Mouse (Mus musculus): Measurements from ENCODE around the gene Sp6.

The Sp6 gene

DNA sequence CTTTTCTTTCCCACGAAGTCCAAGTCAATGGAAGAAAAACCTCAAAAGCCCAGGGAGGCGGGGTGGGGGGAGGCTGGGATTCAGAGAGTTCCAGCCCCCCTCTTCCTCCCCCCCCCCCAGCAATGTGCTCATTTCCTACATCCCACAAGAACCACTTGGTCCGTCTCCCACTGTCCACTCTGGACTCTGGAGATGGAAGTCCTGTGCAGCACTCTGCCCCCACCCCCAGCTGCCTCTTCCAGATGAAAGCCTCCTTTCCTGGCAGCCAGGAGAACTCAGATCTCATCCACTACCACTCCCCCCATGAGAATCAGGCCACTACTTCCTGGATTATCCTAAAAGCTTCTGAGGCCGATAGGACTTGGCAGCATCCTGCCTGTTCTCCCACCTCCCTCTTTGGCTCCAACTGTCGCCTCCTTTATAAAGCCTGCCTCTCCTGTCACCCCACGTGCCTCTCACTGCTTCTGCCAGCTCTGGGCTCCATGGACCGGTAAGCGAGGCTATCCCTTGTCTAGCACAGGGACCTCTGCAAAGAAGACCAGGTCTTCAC lies at the start of gene Sp6:
Sp6 (plus strand) TSS at position 274 of the 550 bp plus-strand sequence.
- no peak for DNase-seq

DNA sequence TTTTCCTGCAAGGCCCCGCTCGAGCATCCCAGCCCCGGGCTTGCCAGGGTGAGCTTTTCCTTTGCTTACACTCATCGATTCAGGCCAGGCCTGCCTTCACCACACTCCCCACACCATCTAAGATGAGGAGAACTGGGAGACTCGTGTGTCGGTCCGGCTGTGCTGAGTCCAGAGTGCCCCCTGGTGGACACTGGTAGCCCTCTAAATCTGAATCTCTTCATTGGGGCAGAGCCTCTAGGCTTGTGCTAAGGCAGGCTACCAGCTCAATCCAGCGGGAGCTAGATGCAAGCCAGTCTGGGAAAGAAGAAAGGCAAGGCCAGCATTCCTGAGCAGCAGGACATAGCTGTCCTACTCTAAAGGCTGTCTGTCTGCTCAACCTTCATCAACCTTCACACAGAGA lies 49.6 kb upstream of the Sp6 start:
- peak; percentile 94 to 95 for DNase-seq

DNA sequence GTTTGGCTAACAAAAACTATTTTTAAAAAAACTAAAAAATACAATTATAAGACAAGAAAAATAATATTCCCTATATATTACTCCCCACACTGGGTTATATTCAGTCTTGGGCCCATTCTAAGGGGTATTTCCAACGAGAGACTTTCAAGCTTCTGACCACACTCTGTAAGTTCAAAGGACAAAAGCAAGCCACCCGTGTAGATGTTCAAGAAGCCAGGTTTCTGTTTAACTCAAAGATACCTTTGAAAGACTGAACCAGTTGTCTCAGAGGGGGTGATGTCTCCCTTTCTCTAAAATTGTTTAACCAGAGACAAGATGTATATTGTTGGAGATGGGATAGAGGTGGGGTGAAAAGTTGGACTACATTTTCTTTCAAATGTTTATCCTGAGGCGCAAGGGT lies 47.0 kb upstream of the Sp6 start:
- no peak for DNase-seq

DNA sequence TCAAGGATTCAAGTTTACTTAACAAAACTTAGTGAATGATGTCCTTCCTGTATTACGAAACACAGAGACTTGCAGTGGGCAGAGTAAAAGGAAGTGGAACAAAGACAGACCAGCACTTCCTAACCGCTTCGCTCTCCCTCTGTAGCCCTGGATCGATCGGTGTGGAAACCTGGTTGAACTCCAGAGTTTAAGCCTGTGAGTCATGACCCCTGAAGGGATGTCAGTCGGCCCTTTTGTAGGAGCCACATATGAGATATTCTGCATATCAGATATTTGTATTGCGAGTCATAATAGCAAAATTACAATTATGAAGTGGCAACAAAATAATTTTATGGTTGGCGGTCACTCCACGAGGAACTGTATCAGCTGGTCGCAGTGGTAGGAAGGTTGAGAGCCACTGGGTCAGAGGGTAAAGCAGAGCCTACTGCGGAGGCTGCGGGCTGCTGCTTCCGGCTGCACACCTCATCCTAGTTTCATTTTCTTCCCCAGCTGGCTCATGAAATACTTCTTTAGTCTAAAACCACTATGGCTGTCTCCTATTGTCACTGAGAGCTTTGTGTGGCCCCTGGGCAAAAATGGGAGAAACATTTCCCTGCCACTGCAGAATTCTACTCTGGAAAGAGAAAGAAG lies 46.2 kb upstream of the Sp6 start:
- DNase-seq = no peak

DNA sequence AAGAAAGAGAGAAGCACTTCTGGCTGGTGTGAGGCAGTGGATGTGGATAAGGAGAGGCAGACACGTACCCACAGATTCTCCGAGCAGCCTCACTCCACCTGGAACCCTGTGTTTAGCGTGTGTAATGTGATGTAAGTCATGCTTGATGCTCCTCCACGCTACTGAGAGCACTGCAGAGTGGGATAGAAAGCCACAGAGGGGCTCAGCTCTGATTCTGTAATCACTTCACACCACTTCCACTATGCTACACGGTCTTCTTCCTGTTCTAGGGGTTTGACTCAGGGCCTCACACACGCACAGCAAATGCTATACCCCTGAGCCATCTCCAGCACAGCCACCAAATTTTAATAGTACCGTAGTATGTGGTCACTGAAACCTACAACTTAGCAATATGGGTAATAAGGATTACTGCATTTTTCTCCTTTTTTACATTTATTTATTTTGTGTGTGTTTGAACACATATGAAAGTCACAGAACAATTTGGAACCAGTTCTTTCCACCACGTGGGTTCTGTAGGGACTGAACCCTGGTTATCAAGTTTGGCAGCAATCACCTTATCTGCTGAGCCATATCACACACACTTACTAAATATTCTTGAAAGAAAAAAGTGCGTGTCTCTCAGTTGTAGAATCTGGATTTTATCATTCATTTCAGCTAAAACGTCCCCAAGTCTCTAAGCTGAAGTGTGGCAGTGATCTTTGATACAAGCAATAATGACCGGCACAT lies 45.5 kb upstream of the Sp6 start:
- DNase-seq = no peak

DNA sequence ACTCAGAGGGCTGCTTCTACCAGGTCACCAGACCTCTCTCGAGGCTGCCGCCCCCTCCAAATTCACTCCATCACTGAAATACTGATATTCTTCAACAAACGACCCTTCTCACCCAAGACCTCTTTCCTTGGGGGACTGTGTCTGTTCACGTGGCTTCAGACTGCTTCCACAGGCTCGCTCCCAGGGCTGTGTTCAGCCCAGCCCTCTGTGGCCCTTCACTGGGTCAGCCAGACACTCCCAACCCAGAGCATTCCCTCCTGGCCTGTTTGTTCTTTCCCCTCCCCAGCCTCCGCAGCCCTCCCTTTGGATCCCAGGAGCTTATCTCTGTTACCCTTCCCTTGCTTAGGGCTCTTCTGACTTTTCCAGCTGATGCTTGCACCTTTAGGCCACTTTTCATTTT lies 44.7 kb upstream of the Sp6 start:
- no peak for DNase-seq

DNA sequence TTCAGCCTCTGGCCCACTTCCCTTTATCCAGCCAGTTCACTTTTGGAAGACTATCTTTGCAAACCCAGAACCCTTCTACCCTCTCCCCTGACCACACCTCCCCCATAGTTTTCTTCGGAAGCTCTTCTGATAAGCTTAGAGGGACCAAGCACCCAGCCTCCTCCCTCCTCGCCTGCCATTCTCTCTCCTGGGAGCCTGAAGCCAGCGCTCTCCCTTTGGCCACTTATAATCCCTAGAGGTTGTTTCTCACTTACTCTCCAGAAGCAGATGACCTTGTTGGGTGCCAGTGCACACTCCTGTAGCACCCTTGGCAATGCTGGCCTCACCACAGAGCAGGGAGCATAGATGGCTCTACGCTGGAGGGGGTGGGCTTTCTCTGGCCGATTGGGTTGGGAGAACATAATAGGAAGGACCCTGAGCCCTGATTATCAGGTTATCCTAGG lies 43.9 kb upstream of the Sp6 start:
- DNase-seq = peak in 1 of 2 experiments; percentile 60

DNA sequence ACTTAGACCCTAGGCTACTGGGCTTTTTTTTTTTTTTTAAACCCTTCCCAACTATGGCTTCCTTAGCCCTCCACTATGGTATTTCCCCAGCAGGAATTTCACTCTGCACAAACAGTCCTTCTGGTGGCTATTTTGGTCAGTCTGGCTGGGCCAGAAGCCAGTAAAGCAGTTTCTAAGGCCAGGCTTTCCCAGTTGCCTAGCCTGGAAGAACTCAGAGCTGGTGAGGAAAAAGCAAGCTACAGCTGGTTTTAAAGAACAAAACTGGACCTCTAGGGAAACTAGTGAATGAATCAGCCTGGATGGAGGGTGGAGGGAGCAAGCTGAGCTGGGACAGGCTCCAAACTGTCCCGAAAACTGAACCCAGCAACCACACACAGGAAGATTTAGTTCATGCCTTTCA lies 43.4 kb upstream of the Sp6 start:
- DNase-seq = peak; percentile 82 to 87

DNA sequence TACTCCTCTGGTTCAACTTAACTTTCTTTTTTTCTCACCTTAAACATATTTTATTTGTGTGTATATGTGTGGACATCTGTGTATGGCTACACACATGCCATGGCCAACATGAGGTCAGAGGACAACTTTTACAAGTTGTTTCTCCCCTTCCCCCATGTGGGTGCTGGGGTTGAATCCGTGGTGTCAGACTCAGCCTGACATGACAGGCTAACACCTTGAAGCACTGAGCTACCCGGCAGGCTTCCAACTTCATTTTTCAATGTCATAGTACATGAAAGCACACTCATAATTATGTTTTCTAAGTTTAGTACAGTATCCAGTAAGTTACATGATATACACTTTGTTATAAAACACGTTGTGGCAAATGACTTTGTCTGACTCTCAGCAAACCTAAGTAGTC lies 42.9 kb upstream of the Sp6 start:
- DNase-seq = no peak

DNA sequence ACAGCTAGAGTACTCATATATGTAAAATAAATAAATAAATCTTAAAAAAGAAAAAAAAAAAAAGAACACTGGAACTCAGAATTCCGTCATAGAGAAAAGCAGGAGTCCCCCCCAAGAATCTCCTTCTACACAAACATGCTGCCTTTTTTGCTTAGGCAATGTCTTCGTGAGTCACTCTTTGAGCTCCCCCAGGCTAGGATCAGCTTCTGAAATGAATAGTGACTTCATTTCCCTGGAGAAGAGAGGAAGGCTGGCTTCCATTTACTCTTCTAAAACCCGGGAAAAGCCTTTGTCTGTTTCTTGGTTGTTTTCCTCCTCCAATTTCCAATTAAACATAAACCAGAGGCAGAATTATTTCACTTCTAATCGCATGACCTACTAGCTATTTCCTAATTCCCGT lies 40.3 kb upstream of the Sp6 start:
- no peak for DNase-seq

DNA sequence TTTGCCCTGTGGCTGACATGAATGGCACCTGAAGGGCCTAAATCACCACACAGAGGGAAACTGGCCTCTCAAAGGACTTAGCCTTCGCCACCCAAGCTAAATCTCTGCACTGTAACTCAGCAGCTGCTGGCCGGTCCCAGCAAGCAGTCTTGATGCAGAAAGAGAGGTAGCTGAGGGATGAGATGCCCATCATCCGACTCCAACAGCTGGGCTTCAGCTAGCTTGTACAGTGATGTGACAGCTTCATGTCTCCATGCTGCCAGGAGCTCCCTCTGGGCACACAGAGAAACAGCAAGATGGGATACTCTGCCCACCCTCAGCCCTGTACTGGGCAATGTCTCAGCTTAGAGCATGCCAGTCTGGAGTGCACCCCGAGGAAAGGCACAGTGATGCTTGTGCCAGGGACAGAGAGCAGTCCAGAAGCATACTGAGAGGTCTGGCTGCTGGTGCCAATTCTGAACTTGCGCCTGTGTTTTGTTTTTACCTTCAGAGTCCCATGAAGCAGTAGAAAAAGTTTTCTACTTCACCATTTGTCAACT lies 39.7 kb upstream of the Sp6 start:
- peak; percentile 74 to 81 for DNase-seq

DNA sequence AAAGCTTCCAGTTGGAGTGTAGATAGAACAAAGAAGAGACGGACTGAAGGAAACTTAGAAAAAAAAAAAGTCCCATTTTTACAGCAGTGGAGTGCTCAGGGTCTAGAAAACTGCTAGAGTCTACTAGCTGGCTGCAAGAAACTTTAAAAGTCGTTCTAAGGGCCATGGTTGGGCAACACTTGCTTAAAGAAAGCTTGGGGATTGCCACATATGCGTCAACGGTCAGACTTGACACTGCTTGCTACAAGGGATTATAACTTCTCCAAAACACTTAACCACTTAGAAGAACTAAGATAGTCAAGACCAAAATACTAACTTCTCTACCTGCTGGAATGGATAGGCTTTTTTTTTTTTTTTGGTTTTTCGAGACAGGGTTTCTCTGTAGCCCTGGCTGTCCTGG lies 38.4 kb upstream of the Sp6 start:
- no peak for DNase-seq

DNA sequence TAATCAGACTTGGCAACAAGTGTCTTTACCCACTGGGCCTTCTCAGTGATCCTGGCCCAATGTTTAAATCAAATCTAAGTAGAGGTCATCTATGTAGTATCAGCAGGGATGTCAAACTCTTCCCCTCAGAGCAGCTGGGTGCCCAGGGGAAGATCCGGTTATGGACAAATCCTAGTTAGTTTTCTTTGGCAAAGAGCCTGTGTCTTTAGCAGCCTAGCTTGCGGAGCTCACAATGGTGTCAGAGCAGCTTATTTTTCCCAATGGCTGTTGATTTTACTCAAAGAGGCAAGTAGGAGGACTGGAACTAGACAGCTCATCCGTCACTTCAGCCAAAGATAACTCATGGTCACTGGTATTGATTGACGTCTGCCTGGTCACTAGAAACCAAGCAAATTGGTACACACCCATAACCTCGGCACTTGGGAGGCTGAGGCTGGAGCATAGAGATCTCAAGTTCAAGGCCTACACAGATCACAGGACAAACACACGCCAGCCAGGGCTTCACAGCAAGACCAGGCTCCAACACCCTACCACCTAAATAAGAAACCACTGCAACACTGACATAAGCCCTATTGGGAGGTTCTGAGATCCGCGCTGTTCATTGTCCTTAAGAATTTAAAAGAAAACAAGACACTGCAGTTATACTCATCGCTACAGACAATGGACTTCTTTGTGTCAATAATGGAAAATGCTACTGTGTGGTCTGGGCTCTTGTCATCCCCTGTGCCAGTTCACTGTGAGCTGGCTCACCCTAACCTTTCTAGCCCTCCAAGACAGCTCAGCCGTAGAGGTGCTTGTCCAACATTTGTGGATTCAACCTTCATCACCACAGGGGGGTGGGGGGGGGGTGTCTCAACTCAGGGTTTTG lies 37.4 kb upstream of the Sp6 start:
- DNase-seq = no peak

DNA sequence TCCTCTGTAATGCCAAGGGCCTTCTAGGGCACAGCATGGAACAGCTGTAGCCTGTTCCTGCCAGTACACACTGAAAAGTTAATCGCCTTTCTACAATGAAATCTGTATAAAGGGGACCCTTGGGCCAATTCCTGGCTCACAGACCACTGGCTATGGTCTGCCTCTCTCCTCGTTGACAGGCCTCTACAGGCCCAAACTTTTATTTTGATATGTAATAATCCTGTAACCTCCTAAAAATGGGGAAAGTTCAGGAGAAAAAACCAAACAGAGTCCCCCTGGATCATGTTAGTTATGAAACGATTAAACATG lies 36.9 kb upstream of the Sp6 start:
- DNase-seq = no peak

DNA sequence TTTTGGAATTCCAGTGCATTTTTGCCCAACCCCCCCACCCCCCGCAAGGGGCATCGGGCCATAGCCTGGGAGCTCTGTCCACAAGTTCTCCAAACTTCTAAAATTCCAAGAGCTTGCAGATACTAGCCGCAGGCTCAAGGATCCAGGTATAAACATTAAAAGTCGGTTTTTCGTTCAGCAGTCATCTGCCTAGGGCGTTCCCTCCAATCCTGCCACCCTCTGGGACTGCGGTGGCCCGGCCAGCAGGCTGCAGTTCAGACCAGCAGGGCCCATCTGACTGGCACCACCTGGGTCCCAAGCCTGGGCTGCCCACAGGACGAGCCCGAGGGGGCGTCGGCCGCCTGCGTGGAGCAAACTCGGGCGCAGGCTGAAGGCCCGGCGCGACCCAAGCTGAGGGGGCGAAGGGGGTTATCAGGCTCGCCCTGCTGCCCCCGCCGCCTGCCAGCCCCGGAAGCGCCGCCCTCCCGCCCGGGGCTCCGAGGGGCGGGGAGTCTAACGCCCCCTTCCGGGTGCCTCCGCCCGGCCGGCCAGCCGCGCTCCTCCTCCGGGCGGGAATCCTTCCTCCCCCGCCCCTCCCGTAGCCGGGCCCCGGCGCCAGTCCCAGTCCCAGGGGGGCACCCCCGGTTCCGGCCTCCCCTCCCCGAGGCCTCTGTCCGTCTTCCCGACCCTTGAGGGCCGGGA lies 36.1 kb upstream of the Sp6 start:
- DNase-seq = peak; percentile 84 to 93

DNA sequence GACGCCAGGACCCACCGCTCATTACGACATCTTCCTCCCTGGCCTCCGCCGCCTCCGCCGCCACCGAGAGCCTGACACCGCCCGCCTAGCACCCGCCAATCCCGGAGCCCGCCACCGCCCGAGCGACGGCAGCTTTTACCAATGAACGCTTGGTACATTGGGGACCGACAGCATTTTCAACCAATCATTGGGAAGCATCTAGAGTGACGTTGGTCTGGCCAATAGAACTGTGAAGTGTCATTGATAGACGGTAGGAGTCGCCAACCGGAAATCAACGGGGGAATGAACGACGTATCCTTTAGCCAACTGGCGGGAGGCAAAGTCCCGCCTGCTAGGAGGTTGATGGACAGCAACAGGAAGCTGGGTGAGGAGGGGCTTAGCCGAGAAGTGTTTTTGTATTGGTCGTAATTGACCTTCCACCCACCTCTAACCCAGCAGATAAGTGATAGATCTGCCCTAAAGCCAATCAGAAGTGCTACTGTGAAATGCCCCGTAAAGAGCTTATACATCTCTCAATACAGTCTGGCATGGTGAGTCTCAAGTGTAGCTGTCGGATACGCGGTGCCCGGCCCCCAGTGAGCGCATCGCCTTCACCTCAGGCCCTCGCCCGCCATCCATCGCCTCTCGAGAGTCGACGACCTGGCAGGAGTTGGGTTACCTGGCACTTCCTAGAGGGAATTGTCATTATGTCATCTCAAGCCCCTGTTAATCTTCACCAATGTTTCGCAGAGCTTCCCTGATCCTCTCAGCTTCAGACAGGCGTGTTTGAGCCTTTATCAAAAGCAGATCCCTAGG lies 35.4 kb upstream of the Sp6 start:
- DNase-seq = peak; percentile 98

DNA sequence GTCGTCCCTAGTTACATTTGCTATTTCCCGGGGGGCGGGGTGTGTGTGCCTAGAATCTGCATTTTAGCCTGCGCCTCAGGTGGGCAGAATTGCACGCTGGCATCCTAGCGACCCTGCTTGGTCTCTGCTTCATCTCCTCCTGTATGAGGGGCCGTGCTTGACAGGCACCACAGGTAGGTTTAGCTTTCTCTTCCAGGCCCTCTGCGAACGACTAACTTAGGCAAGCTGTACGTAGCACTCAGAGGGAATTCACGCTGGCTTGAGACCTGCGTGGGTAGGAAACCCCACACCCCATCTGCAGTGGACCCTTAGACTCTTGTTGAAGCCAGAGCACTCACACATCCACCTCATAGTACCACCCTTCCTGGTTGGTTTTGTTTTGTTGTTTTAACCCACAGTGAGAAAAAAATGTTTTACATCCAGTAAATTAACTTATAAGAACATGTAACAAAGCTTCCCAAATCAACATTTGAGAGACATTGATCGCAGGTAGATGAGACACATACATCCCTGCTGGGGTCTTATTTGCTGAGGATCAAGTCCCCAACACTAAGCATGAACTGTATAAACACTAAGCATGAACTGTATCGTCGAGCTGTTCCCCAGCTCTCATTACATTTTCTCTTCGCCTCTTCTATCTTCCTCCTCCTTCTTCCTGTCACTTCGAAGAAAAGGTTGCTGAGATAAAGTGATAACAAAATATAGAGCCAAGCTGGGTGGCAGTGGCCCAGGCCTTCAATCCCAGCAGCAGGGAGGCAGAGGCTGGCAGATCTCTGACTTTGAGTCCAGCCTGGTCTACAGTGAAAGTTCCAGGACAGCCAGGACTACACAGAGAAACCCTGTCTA lies 34.6 kb upstream of the Sp6 start:
- DNase-seq = no peak

DNA sequence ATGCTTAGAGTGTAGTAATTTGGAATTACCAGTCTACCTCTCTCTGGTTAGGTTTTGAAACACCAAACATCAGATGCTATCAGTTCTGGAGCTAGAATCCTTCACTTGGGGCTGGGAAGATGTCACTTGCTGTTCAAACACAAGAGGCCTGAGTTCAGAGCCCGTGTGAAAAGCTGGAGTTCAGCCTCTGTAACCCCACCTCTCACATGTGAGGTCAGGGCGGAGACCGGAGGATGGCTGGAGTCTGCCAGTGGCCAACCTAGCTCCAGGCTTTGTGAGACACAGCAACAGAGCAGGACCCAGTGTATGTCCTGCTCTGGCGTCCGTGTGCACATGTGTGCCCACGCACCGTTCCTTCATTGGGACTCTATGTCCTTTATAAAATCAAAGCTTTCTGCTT lies 33.9 kb upstream of the Sp6 start:
- no peak for DNase-seq

DNA sequence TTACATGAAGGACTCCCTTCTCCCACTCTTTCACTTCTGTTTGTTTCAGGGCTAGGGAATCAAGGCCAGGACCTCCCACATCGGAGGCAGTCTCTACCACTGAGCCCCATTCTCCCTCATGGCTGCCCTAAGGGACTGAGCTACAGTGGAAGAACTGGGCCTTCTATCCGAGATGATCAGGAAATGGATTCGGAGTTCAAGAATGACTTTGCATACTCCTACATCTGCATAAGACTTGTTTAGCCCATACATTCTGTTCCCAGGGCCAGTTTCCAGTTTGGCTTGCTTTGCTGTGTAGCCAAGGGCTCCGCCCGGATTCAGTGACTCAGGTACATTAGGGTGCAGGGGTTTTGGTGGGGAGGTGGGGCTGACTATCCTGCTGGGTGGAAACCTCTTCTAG lies 33.2 kb upstream of the Sp6 start:
- DNase-seq = no peak

DNA sequence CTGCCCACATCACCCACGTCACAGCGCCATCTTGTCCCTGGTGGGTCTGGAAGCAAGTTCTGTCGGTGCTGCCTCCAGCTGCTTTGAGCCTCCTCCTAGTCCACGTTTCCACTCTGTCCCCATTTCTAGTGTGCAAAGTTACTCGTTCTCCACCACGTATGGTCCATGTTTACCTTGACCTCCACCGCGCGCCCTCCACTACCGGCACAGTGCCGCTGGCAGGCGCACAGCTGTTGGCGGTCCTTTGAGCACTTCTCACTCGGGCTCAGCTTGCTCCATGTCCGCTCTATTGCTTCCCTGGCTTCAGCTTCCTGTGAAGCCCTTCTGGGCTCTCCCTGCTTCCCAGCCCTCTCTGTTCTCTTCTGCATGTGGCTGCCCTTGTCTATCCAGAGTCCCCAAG lies 31.7 kb upstream of the Sp6 start:
- no peak for DNase-seq

DNA sequence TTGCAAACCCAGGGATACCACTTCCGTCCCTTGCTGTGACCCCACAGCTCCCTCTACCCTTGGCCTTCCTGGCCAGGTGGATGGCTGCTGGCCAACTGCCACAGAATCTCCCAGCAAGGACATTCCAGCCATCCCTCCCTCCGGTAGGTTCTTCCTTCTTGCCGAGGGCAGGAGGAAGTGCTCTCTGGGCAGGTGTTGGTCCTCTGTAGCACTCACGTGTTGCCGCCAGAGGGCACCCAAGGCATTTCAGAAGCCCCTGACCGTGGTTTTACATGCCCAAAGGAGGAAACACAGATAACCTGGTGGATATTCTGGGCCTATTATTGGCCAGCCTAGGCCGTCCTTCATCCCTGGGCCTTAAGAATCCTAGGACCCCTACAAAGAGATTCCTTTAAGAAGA lies 30.8 kb upstream of the Sp6 start:
- DNase-seq = peak; percentile 87 to 89

Data from cerebellum, adult 18-20 months (tissue).